Mouse (Mus musculus) CD4-positive, CD25-positive, alpha-beta regulatory T cell, adult 2 months (primary cell): ENCODE measurements around the gene Gm16253.
"Not testable (repeated sequence)": the region's sequence is repeated elsewhere in the genome, so short reads cannot be mapped to it uniquely, and the experiment has no call there.

ENCODE experiments used
- DNase-seq: peaks from one replicate; pipeline ENCODE4 v3.0.0-alpha.2; 2012; ENCODE audit warnings: low read depth, low spot score

The Gm16253 gene

DNA sequence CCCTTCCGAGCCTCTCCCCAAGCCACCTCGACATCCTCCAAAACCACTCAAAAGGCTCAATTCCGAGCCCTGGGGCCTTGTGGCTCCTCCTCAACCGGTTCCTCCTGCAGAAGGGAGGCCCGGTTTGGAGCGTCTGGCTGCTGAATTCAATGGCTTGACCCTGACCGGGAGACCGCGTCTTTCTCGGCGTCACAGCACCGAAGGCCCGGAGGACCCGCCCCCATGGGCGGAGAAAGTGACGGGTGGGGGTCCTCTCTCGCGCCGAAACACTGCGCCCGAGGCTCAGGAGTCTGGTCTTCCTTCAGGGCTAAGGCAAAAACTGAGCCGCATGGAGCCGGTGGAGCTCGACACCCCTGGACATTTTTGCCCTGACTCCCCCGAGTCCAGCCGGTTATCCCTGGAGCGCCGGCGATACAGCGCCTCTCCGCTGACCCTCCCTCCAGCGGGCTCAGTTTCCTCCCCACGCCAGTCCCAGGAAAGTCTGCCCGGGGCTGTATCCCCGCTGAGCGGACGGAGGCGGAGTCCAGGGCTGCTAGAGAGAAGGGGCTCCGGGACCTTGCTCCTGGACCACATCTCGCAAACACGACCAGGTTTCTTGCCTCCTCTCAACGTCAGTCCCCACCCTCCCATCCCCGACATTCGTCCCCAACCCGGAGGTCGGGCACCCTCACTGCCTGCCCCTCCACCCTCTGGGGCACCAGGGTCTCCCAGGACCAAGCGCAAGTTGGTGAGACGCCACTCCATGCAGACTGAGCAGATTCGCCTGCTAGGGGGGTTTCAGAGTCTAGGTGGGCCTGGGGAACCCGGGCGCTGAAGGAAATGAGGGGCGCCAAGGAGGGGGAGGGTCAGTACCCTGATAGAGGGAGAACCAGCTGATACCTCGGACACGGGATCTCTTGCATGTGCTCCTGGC is 21.6 kb downstream of the Gm16253 start:
- peak; percentile 37 for DNase-seq

DNA sequence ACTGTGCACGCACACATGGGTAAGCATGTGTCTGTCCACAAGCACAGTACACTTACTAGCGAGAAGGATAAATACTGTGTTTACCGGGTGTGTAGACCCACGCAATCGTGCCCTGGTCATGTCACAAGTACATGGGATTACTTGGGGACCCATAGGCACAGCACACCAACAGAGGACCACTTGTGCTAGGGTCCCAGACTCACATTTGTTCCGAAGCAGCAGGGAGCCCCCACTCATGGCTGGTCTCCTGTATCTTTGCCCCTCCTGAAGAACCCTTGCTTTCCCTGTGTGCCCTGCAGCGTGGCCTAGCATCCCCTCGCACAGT is 22.2 kb downstream of the Gm16253 start:
- no peak for DNase-seq

- DNase-seq: no peak
Observed at GRCm38 (mm10) chr3:96599411-96599810, 22.6 kb downstream of the Gm16253 start.

DNA sequence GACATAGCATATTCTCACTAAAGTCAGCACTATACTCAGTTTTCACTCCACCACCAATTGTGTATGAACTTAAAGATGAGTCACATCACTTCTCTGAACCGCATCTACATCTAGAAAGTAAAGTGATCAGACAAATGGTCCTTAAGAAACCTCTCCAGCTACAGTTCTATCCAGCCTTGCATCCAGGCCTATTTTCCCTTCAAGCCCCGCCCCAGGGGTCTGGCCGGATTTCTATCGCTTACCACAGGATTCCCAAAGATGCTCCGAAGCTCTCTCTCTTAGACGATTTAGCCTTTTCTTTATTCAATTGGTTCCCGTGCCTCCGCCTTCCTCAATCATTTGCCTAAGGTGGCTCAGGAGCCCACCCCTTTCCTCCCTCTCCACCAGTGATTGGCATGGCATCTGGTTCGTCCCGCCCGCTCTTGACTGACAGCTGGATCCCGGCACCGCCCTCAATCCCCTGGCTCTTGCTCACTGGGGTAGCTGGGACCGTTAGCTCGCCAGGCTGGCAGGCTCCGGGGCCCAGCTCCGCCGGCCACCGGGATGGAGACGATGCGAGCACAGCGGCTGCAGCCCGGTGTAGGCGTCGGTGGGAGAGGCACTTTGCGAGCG is 24.0 kb downstream of the Gm16253 start, which contains the start of gene Lix1l:
Lix1l (plus strand) TSS at position 511 of the 612 bp plus-strand sequence.
- peak; percentile 92 for DNase-seq

GRCm38 (mm10) chr3:96601251-96601787 is 24.5 kb downstream of the Gm16253 start:
- DNase-seq: peak; percentile 57

DNA sequence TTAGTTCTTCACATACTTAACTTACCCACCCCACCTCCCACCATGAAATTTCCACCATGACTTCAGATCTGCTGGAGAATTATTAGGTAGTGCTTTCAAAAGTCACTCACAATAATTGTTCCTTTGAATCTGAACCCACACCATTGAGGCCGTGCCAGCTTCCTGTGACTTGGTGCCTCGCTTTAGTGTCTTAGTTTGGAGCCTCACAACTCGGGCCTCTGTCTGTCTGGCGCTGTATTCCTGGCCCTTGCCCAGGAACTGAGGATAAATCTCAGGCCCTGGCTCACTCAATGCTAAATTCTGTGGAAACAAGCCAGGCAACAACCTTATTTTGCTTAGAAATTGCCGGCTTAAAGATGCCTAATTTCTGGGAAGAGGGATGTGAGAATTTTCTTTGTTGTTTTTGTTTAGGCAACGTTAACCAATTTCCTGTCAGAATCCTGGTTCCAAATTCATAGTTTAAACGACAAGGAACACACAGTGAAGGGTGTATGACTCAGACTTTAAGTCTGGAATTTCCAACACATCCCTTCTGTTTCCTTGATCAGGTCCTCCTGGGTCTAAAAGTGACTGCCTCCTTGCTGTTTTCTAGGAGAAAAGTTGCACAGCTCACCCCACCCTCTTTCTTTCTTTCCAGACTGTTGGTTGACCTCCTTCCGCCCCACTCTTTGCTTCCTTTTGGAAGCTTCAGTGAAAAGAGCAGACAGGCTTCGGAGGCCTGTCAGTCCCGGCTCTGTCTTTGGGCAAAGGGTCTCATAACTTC is 25.3 kb downstream of the Gm16253 start:
- no peak for DNase-seq

GRCm38 (mm10) chr3:96602704-96603084 is 25.9 kb downstream of the Gm16253 start:
- DNase-seq: no peak

DNA sequence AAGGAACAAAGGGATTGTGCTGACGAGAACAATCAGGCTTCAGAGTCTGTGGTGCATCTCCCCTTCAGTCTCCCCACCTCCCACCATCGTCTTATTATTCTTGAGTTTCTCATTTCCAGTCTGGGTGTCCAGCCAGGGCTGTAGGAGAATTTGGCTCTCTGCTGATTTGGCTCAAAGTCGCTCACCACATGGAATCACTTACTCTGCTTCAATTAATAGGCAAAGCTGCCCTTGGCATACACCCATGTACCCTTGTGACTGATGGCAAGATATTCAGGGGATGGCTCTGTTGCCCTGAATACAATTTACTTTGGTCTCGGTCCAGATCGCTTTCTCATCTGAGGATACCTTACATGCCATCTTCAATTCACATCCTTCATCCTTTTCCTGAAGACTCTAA is 26.5 kb downstream of the Gm16253 start:
- no peak for DNase-seq

DNA sequence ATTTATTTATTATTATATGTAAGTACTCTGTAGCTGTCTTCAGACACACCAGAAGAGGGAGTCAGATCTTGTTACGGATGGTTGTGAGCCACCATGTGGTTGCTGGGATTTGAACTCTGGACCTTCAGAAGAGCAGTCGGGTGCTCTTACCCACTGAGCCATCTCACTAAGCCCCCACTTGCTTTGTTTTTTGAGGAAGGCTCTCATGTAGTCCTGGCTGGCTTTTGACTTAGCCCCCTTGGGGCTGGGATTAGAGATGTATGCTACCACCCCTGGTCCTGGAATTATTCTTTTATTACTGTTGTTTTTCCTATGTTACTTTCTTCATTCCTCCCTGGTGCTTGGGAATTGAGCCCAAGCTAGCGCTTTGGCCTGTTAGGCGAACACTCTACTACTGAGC is 29.2 kb downstream of the Gm16253 start:
- not testable (repeated sequence) for DNase-seq

DNA sequence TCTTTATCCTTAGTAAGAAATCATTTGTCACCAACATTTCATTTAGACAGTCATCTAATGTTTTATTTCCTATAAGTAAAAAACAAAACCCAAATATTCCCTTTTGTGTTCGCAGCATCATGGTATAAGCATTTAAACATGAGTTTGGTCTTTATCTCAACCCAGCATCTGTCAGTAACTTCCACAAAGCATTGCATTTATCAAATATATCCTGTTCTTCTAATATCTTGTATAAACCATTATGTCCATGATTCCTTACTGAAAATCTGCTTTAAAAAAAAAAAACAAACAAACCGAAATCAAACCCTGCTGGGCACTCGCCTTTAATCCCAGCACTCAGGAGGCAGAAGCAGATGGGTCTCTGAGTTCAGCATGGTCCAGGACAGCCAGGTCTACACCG is 29.8 kb downstream of the Gm16253 start:
- no peak for DNase-seq

- DNase-seq: no peak
Observed at GRCm38 (mm10) chr3:96617941-96618340, 41.2 kb downstream of the Gm16253 start.

- no peak for DNase-seq
Observed at GRCm38 (mm10) chr3:96623201-96623600, 46.4 kb downstream of the Gm16253 start.

GRCm38 (mm10) chr3:96629729-96630600 is 53.2 kb downstream of the Gm16253 start, which contains the start of gene Rbm8a:
Gene Rbm8a (plus strand): TSS chr3:96629933.
- peak; percentile 97 for DNase-seq
